ENCODE assay signal across 8 mouse cellular contexts in genomic region chr6:146577310-146578109, GRCm38 (mm10). TPM values are rescaled to one million over a fixed set of nuclear protein-coding genes. Genes with fewer than 3 reads are reported as not detected.
DNase-seq lines count a peak whose midpoint lies in the region; ATAC-seq lines count a peak whose summit lies in the region.

Ints13 (minus strand) TSS chr6:146577835.

- intact Hi-C loops in gastrocnemius, postnatal 14 days (cut with DNase I; ENCODE audit: low total_unique reads), result no loop called here
- intact Hi-C loops in left cerebral cortex, postnatal 10 days (cut with DNase I), result no loop called here

- peak; percentile 78 for ATAC-seq in inflammation-experienced regulatory T-cells, adult 6 months
- ATAC-seq in megakaryocyte-erythroid progenitor cell, adult 5-6 weeks (replicated peaks; ENCODE audit: low FRiP score, low TSS enrichment, poor library complexity, severe bottlenecking), result peak; percentile 93

- peak; percentile 98 to 99 for DNase-seq in adrenal gland, adult (ENCODE audit: inconsistent age in 2 of 2, low spot score in 1 of 2)
- DNase-seq in embryo, embryonic 10.5 days (ENCODE audit: low spot score), result peak; percentile 99
- peak; percentile 99 for DNase-seq in gastrocnemius, postnatal 14 days
- DNase-seq in left cerebral cortex, postnatal 10 days (ENCODE audit: extremely low spot score in 1 of 2, low spot score in 2 of 2), result peak; percentile 95 to 99
- DNase-seq in right cerebral cortex, postnatal 25 days, result peak; percentile 97
- DNase-seq in urinary bladder, postnatal 4 days (ENCODE audit: low spot score in 2 of 2), result peak; percentile 96 to 98

RNA-seq across cellular contexts. Expression of gene Ints13, which starts in this region (rescaled TPM):
- total RNA-seq in gastrocnemius, postnatal 14 days (2021), result 10 to 100 TPM; 14.9 to 15.7 TPM
- 10 to 100 TPM; 54.4 to 76.9 (median 68.4) TPM for polyA plus RNA-seq in inflammation-experienced regulatory T-cells, adult 6 months (2017; shearing (Covaris generic))
- 10 to 100 TPM; 29.4 to 34.4 TPM for total RNA-seq in left cerebral cortex, postnatal 10 days (2021)
- total RNA-seq in megakaryocyte-erythroid progenitor cell, adult 5-6 weeks (2014; fragmentation: Nextera tagmentation), result 119 and 125 TPM in 2 replicates
- total RNA-seq in megakaryocyte-erythroid progenitor cell, adult 5-6 weeks (2017), result 173 and 221 TPM in 2 replicates

Comparison
In these comparisons a context has a peak if more than half of its experiments do, and no peak if none do; other contexts are left out.
1. Peak in every context shown above with its lines: DNase-seq and ATAC-seq.